In the genomic region with DNA sequence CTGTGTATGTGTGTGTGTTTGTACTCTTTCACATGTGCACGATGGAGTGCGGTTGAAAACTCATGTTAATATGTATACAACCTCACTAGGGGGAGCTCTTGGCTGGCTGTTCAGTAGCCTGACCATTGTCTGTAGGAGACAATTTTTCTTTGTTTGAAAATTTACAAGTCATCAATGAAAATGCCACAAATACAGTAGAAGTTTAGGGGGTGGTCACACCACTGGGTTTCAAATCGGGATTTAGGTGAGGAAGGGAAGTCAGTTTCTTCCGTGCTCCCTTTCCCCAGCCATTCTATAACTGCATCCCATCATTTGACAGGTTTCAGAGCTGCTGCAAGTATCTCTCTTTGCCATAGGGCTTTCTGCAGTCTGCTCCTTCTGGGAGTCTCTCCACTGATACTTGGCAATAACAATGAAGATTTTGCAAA, we compare ENCODE assay signal across 9 mouse cellular contexts.
DNase-seq lines count a peak whose midpoint lies in the region; ATAC-seq and TF ChIP-seq lines count a peak whose summit lies in the region.
"Had no signal": no experiment of that assay in that cellular context is flagged by ENCODE, and none has a peak within 500 bp of the region (broad histone marks: within the 10 kb centered on the region; RNA-seq: fewer than 3 reads in every experiment).

No protein-coding gene starts in this region.

- peak overlapping the region; percentile 15; the same call in 1 of the 2 replicates for H3K4me3 ChIP-seq in gastrocnemius, adult 2 months
- peak overlapping the region; percentile 13; the same call in 1 of the 2 replicates for H3K4me3 ChIP-seq in limb, embryonic 10.5 days
- H3K4me3 ChIP-seq in neural tube, embryonic 11.5 days (ENCODE audit: low read depth, low read length): no peak overlapping the region

- 19% methylated on average over 4 of the region's 4 CpGs for WGBS in limb, embryonic 10.5 days
- 13% methylated on average over 4 of the region's 4 CpGs for WGBS in neural tube, embryonic 11.5 days

- ATAC-seq in neural tube, embryonic 11.5 days (ENCODE audit: insufficient read depth, low FRiP score, low TSS enrichment): peak; percentile 84

- peak; percentile 35 for DNase-seq in gastrocnemius, adult 2 months
- no peak for DNase-seq in gastrocnemius, postnatal 36 days
- peak; percentile 54 to 61 for DNase-seq in cerebellum, postnatal 36 days
- peak; percentile 38 to 60 for DNase-seq in gastrocnemius, postnatal 4 days (ENCODE audit: low spot score in 2 of 2)
- DNase-seq in kidney, adult 9 months: peak; percentile 30
- peak; percentile 51 for DNase-seq in limb, embryonic 10.5 days (ENCODE audit: low spot score)
- peak; percentile 64 for DNase-seq in neural tube, embryonic 11.5 days (ENCODE audit: low spot score)
- DNase-seq in thymus, adult 18-20 months: no peak

- no peak overlapping the region for H3K27ac ChIP-seq in gastrocnemius, adult 2 months
- H3K27ac ChIP-seq in limb, embryonic 10.5 days: peak overlapping the region; percentile 69; the same call in 1 of the 2 replicates
- H3K27ac ChIP-seq in neural tube, embryonic 11.5 days (ENCODE audit: low read depth, low read length): peak overlapping the region; percentile 61; the same call in 1 of the 2 replicates
- H3K27ac ChIP-seq: macrophage had no signal

- H3K27me3 ChIP-seq in limb, embryonic 10.5 days (ENCODE audit: low read depth, poor library complexity, severe bottlenecking): no peaks in the 10 kb centered on the region
- H3K27me3 ChIP-seq in neural tube, embryonic 11.5 days (ENCODE audit: control insufficient read depth, insufficient read depth, low read length): no peaks in the 10 kb centered on the region

- intact Hi-C loops in gastrocnemius, adult 2 months (cut with DNase I): loop anchor here (5.0 kb wide), 1 partner anchor 1239 kb away; no protein-coding TSS in a partner anchor
- intact Hi-C loops in gastrocnemius, postnatal 36 days (cut with DNase I): no loop called here

- peak overlapping the region; percentile 28 for H3K4me2 ChIP-seq in neural tube, embryonic 11.5 days (ENCODE audit: low read depth)

- no peaks in the 10 kb centered on the region for H3K36me3 ChIP-seq in limb, embryonic 10.5 days
- H3K36me3 ChIP-seq in neural tube, embryonic 11.5 days (ENCODE audit: control insufficient read depth, insufficient read depth, low read length): no peaks in the 10 kb centered on the region

- peak overlapping the region; percentile 53 for H3K9ac ChIP-seq in neural tube, embryonic 11.5 days (ENCODE audit: low read length)

- peak; percentile 74 for TF ChIP-seq CTCF in gastrocnemius, adult 2 months (IDR thresholded peaks at IDR 0.05)

- H3K4me1 ChIP-seq in limb, embryonic 10.5 days: peaks cover 12% of the 10 kb centered on the region
- peaks cover 3% of the 10 kb centered on the region; the same call in 1 of the 2 replicates for H3K4me1 ChIP-seq in neural tube, embryonic 11.5 days (ENCODE audit: control insufficient read depth, insufficient read depth, low read length)

- no peaks in the 10 kb centered on the region for H3K9me3 ChIP-seq in limb, embryonic 10.5 days (replicated peaks)
- H3K9me3 ChIP-seq in neural tube, embryonic 11.5 days (ENCODE audit: control insufficient read depth, low read length): no peaks in the 10 kb centered on the region

Comparison
In these comparisons a context has a peak if more than half of its experiments do, and no peak if none do; other contexts are left out.
1. DNase-seq: peak in gastrocnemius, adult 2 months (single experiment), cerebellum, postnatal 36 days (2 of 2), gastrocnemius, postnatal 4 days (2 of 2), kidney, adult 9 months (single experiment), limb, embryonic 10.5 days (single experiment) and neural tube, embryonic 11.5 days (single experiment); none in gastrocnemius, postnatal 36 days (0 of 2) and thymus, adult 18-20 months (0 of 2).